Mouse (Mus musculus): ENCODE measurements at regions not wholly inside any gene's neighbourhood (a gene's known extent, or its start where the extent isn't known, plus 50 kb on each side); places are given as distances from the start of the nearest gene placed in this dataset.

DNA sequence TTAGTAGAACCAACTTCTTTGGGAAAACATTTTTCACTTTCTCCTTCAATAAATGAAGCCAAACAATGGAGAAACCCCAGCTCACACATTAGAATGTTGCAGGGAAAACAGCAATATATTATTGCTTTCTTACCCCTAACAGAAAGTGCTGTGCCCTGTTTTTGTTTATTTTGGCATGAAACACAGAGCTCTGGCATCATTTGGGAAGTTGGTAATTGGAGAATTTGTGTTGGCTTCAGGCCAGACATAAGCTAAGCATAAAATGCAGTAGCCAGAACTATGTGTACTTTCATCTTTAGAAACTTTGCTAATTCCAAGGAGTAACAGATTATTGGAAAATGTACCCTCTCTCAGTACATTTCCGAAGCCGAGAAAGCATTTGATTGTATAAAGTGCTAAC, 79.9 kb upstream of the Vegfc start:
- TF ChIP-seq CTCF (IDR thresholded peaks at IDR 0.05; ENCODE audit: low read depth), result no peak
- WGBS, result 46% methylated on average over 2 of the region's 2 CpGs
- Histone ChIP-seq H3K9ac (no peak overlapping the region), H3K9me3 (ENCODE audit: low read length) (no peaks in the 10 kb centered on the region), H3K4me3 (ENCODE audit: low read depth, low read length) (no peak overlapping the region), H3K4me1 (ENCODE audit: insufficient read depth) (no peaks in the 10 kb centered on the region), H3K27me3 (ENCODE audit: insufficient read depth, low read length) (no peaks in the 10 kb centered on the region), H3K27ac (ENCODE audit: low read depth, low read length) (no peak overlapping the region), H3K36me3 (ENCODE audit: insufficient read depth) (no peaks in the 10 kb centered on the region), H3K4me2 (ENCODE audit: low read depth) (no peak overlapping the region)
- no peak for DNase-seq
- ATAC-seq, result no peak

DNA sequence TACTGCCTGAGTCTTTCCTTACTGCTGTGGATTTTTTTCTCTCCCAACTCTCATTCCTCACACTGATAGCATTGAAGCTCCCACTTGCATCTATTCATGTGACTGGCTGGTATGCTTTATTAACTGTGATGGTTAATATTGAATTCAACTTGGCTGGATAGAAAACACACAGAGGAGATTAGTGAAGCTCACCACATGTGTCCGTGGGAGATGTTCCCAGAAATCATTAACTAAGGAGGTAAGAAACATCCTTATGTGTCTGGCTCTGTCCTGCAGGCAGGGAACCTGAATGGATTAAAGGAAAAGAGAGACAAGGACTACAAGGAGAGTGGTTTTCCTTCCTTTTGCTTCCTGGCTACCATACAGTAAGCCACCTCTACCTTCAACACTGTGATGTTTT, 74.5 kb upstream of the Vegfc start:
- Histone ChIP-seq H3K9ac (no peak overlapping the region), H3K9me3 (ENCODE audit: low read length) (no peaks in the 10 kb centered on the region), H3K27me3 (ENCODE audit: insufficient read depth, low read length) (no peaks in the 10 kb centered on the region), H3K36me3 (ENCODE audit: insufficient read depth) (no peaks in the 10 kb centered on the region), H3K4me3 (ENCODE audit: low read depth, low read length) (no peak overlapping the region), H3K4me1 (ENCODE audit: insufficient read depth) (no peaks in the 10 kb centered on the region), H3K4me2 (ENCODE audit: low read depth) (no peak overlapping the region), H3K27ac (ENCODE audit: low read depth, low read length) (no peak overlapping the region)
- no peak for DNase-seq
- 48% methylated on average over 1 of the region's 1 CpGs for WGBS
- TF ChIP-seq CTCF (IDR thresholded peaks at IDR 0.05; ENCODE audit: low read depth), result no peak
- ATAC-seq, result no peak

DNA sequence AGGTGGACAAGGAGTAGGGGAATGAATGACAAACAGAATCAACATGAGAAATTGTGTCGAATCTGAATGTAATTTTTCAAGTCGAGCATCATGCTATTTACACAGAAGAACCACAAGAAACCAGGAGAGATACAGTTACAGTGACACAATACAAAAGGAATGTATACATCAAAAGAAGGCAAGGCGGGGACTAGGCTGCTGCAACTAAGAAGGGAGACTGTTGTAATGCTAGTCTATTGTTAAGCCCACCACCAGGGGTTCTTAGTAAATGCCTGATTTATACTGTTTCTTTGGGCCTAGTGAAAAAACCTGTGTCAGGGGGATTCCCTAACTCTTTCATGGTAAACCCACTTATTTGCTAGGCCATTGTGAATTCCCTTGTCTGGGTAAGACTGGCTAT, 63.3 kb upstream of the Vegfc start:
- Histone ChIP-seq H3K36me3 (ENCODE audit: insufficient read depth) (no peaks in the 10 kb centered on the region), H3K27ac (ENCODE audit: low read depth, low read length) (no peak overlapping the region), H3K27me3 (ENCODE audit: insufficient read depth, low read length) (no peaks in the 10 kb centered on the region), H3K4me3 (ENCODE audit: low read depth, low read length) (no peak overlapping the region), H3K9me3 (ENCODE audit: low read length) (no peaks in the 10 kb centered on the region), H3K9ac (no peak overlapping the region), H3K4me1 (ENCODE audit: insufficient read depth) (no peaks in the 10 kb centered on the region), H3K4me2 (ENCODE audit: low read depth) (no peak overlapping the region)
- TF ChIP-seq CTCF (IDR thresholded peaks at IDR 0.05; ENCODE audit: low read depth), result no peak
- WGBS, result 34% methylated on average over 3 of the region's 3 CpGs
- no peak for ATAC-seq
- no peak for DNase-seq

DNA sequence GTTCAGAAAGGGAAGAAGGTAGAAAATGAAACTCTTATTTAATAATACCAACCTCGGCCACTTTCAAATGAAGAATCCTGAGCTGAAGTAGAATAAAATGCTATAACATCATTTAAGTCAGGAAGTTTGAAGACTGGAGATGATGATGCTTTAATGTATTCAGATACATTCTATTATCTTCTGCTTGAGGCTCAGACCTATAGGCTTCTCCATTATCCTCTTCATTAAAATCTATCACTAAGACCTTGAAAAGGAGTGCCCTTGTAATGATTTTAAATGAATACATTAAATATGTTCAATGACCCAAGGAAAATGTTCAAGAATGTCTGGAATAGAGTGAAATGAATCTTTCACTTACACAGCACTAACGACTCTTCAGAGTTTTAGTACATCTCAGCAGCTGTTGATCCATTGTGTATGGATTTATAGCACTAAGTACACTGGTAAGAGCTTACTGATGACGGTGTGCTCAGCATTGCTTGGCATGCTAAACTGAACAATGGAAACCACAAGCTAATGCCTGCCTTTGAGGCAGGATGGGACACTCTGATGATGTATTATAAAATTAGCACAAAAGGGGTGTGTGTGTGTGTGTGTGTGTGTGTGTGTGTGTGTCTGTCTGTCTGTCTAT, 58.8 kb upstream of the Vegfc start:
- no peak overlapping the region for H3K27ac ChIP-seq (ENCODE audit: low read depth, low read length)
- H3K4me2 ChIP-seq (ENCODE audit: low read depth), result no peak overlapping the region
- 14% methylated on average over 3 of the region's 3 CpGs for WGBS
- no peaks in the 10 kb centered on the region for H3K36me3 ChIP-seq (ENCODE audit: insufficient read depth)
- no peak overlapping the region for H3K4me3 ChIP-seq (ENCODE audit: low read depth, low read length)
- H3K4me1 ChIP-seq (ENCODE audit: insufficient read depth), result no peaks in the 10 kb centered on the region
- ATAC-seq, result no peak
- TF ChIP-seq CTCF (IDR thresholded peaks at IDR 0.05; ENCODE audit: low read depth), result no peak
- no peaks in the 10 kb centered on the region for H3K9me3 ChIP-seq (ENCODE audit: low read length)
- H3K27me3 ChIP-seq (ENCODE audit: insufficient read depth, low read length), result no peaks in the 10 kb centered on the region
- no peak overlapping the region for H3K9ac ChIP-seq
- DNase-seq, result no peak
